Mouse (Mus musculus): ENCODE measurements around the gene Tbata.

Gene Tbata

GRCm38 (mm10) chr10:61167333-61168096 is 4.2 kb upstream of the Tbata start:
- DNase-seq, result no peak

- no peak for DNase-seq
Observed at GRCm38 (mm10) chr10:61168393-61168792, 3.4 kb upstream of the Tbata start.

GRCm38 (mm10) chr10:61172496-61172895 is 742 bp downstream of the Tbata start:
- no peak for DNase-seq

- no peak for DNase-seq
Observed at GRCm38 (mm10) chr10:61174711-61175441, 3.1 kb downstream of the Tbata start.

- no peak for DNase-seq
Observed at GRCm38 (mm10) chr10:61175442-61176204, 3.9 kb downstream of the Tbata start.

GRCm38 (mm10) chr10:61176221-61176790 is 4.6 kb downstream of the Tbata start:
- no peak for DNase-seq

GRCm38 (mm10) chr10:61177751-61178150 is 6.0 kb downstream of the Tbata start:
- DNase-seq, result no peak

- no peak for DNase-seq
Observed at GRCm38 (mm10) chr10:61178687-61179086, 6.9 kb downstream of the Tbata start.

GRCm38 (mm10) chr10:61179927-61180326 is 8.2 kb downstream of the Tbata start:
- no peak for DNase-seq

- DNase-seq, result no peak
Observed at GRCm38 (mm10) chr10:61187001-61187400, 15.2 kb downstream of the Tbata start.

GRCm38 (mm10) chr10:61188010-61188409 is 16.3 kb downstream of the Tbata start:
- DNase-seq, result no peak

- DNase-seq, result no peak
Observed at GRCm38 (mm10) chr10:61194611-61195010, 22.9 kb downstream of the Tbata start.

GRCm38 (mm10) chr10:61195216-61195615 is 23.5 kb downstream of the Tbata start:
- no peak for DNase-seq

GRCm38 (mm10) chr10:61195718-61196291 is 24.1 kb downstream of the Tbata start:
- no peak for DNase-seq

- DNase-seq, result peak; percentile 66 to 72
Observed at GRCm38 (mm10) chr10:61199566-61200213, 27.9 kb downstream of the Tbata start.

GRCm38 (mm10) chr10:61200232-61200820 is 28.6 kb downstream of the Tbata start:
- no peak for DNase-seq

GRCm38 (mm10) chr10:61200998-61201397 is 29.2 kb downstream of the Tbata start:
- DNase-seq, result no peak

GRCm38 (mm10) chr10:61201596-61202318 is 30.0 kb downstream of the Tbata start:
- DNase-seq, result no peak

GRCm38 (mm10) chr10:61203930-61204329 is 32.2 kb downstream of the Tbata start:
- DNase-seq, result no peak

GRCm38 (mm10) chr10:61208114-61208684 is 36.4 kb downstream of the Tbata start:
- DNase-seq, result no peak

GRCm38 (mm10) chr10:61211105-61211504 is 39.4 kb downstream of the Tbata start:
- no peak for DNase-seq
